ENCODE assay signal across 23 mouse cellular contexts in the genomic region with DNA sequence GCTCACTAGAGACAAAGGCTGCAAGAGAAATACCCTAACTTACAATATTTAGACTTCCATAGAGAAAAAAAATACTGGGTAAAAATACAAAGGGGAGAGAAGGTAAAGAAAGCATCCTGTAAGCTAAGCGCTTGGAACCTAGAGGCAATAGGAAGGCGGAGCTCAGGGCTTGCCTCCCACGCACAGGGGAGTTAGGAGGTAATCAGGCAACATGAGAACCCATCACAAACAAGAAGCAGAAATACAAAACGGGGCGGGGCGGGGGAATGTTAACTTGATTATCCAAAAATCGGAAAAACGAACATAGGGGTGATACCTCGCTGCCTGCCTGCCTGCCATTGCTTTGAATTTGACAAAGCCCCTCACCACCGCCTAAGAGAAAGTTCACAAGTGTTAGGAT. TPM values are rescaled to one million over a fixed set of nuclear protein-coding genes. Genes with fewer than 3 reads are reported as not detected.
DNase-seq lines count a peak whose midpoint lies in the region; ATAC-seq and TF ChIP-seq lines count a peak whose summit lies in the region.
"Had no signal": no experiment of that assay in that cellular context is flagged by ENCODE, and none has a peak within 500 bp of the region (broad histone marks: within the 10 kb centered on the region; RNA-seq: fewer than 3 reads in every experiment).

No protein-coding gene starts in this region.

- H3K4me3 ChIP-seq in embryonic facial prominence, embryonic 13.5 days, result no peak overlapping the region
- H3K4me3 ChIP-seq in embryonic facial prominence, embryonic 10.5 days, result no peak overlapping the region
- H3K4me3 ChIP-seq in kidney, embryonic 14.5 days (ENCODE audit: low read length), result no peak overlapping the region
- no peak overlapping the region for H3K4me3 ChIP-seq in kidney, postnatal 0 days (replicated peaks; ENCODE audit: low read depth, low read length)
- H3K4me3 ChIP-seq in embryonic facial prominence, embryonic 15.5 days (replicated peaks), result no peak overlapping the region
- H3K4me3 ChIP-seq: erythroblast, embryonic 14.5 days; forebrain, embryonic 12.5 days; heart, embryonic 10.5 days; heart, embryonic 13.5 days; hindbrain, embryonic 12.5 days; hindbrain, embryonic 15.5 days had no signal

- peaks cover 25% of the 10 kb centered on the region for H3K36me3 ChIP-seq in embryonic facial prominence, embryonic 13.5 days
- H3K36me3 ChIP-seq in embryonic facial prominence, embryonic 10.5 days (replicated peaks), result peaks cover 95% of the 10 kb centered on the region
- H3K36me3 ChIP-seq in kidney, embryonic 14.5 days (ENCODE audit: control insufficient read depth, insufficient read depth, low read length), result peaks cover 14% of the 10 kb centered on the region
- no peaks in the 10 kb centered on the region for H3K36me3 ChIP-seq in kidney, postnatal 0 days (ENCODE audit: insufficient read depth, low read length)
- H3K36me3 ChIP-seq in embryonic facial prominence, embryonic 15.5 days, result peaks cover 10% of the 10 kb centered on the region; the same call in 1 of the 2 replicates
- H3K36me3 ChIP-seq: hindbrain, embryonic 15.5 days had no signal

- WGBS in embryonic facial prominence, embryonic 13.5 days, result 76% methylated on average over 10 of the region's 10 CpGs
- WGBS in embryonic facial prominence, embryonic 10.5 days, result 92% methylated on average over 10 of the region's 10 CpGs
- 55% methylated on average over 10 of the region's 10 CpGs for WGBS in kidney, embryonic 14.5 days
- 38% methylated on average over 10 of the region's 10 CpGs for WGBS in kidney, postnatal 0 days
- 63% methylated on average over 10 of the region's 10 CpGs for WGBS in embryonic facial prominence, embryonic 15.5 days

- peaks cover 4% of the 10 kb centered on the region; the same call in 1 of the 2 replicates for H3K9me3 ChIP-seq in embryonic facial prominence, embryonic 13.5 days
- peaks cover 4% of the 10 kb centered on the region; the same call in 1 of the 2 replicates for H3K9me3 ChIP-seq in embryonic facial prominence, embryonic 10.5 days
- no peaks in the 10 kb centered on the region for H3K9me3 ChIP-seq in kidney, embryonic 14.5 days (ENCODE audit: control insufficient read depth, low read length)
- H3K9me3 ChIP-seq in kidney, postnatal 0 days (replicated peaks; ENCODE audit: low read length), result no peaks in the 10 kb centered on the region
- no peaks in the 10 kb centered on the region; the same call in 1 of the 2 replicates for H3K9me3 ChIP-seq in embryonic facial prominence, embryonic 15.5 days (replicated peaks)
- H3K9me3 ChIP-seq: forebrain, embryonic 12.5 days; heart, embryonic 10.5 days; hindbrain, embryonic 15.5 days had no signal

- DNase-seq in embryonic facial prominence, embryonic 10.5 days (ENCODE audit: low spot score), result no peak
- no peak for DNase-seq in kidney, adult 9 months
- DNase-seq in kidney, postnatal 0 days (ENCODE audit: low spot score), result peak; percentile 68
- DNase-seq in kidney, adult 11 months, result no peak
- DNase-seq: adrenal gland, adult 8-10 months; adrenal gland, postnatal 25 days; cerebellum, adult 11-12 months; cerebellum, adult 8-10 months; cerebellum, postnatal 10 days; cerebellum, postnatal 36 days; embryo, embryonic 11 days; gastrocnemius, postnatal 14 days had no signal

- peak overlapping the region; percentile 30 for H3K27ac ChIP-seq in embryonic facial prominence, embryonic 13.5 days
- no peak overlapping the region for H3K27ac ChIP-seq in embryonic facial prominence, embryonic 10.5 days (replicated peaks)
- 0 out of 2 replicates have a peak overlapping the region, but pooled peaks have one; percentile 37 for H3K27ac ChIP-seq in kidney, embryonic 14.5 days (ENCODE audit: low read depth, low read length)
- H3K27ac ChIP-seq in kidney, postnatal 0 days, result peak overlapping the region; percentile 76
- 0 out of 2 replicates have a peak overlapping the region, but pooled peaks have one; percentile 28 for H3K27ac ChIP-seq in embryonic facial prominence, embryonic 15.5 days (replicated peaks)
- H3K27ac ChIP-seq: forebrain, embryonic 12.5 days; heart, embryonic 10.5 days; heart, embryonic 13.5 days; hindbrain, embryonic 12.5 days; hindbrain, embryonic 15.5 days had no signal

- no peak overlapping the region for H3K9ac ChIP-seq in embryonic facial prominence, embryonic 13.5 days
- H3K9ac ChIP-seq in kidney, embryonic 14.5 days (ENCODE audit: low read depth, low read length), result no peak overlapping the region
- no peak overlapping the region for H3K9ac ChIP-seq in kidney, postnatal 0 days (ENCODE audit: low read depth, low read length)
- H3K9ac ChIP-seq in embryonic facial prominence, embryonic 15.5 days, result no peak overlapping the region
- H3K9ac ChIP-seq: forebrain, embryonic 12.5 days; heart, embryonic 13.5 days; hindbrain, embryonic 12.5 days; hindbrain, embryonic 15.5 days had no signal

- H3K4me1 ChIP-seq in embryonic facial prominence, embryonic 13.5 days, result peaks cover 30% of the 10 kb centered on the region
- peaks cover 23% of the 10 kb centered on the region for H3K4me1 ChIP-seq in embryonic facial prominence, embryonic 10.5 days
- peaks cover 33% of the 10 kb centered on the region; the same call in 1 of the 2 replicates for H3K4me1 ChIP-seq in kidney, embryonic 14.5 days (ENCODE audit: control insufficient read depth, insufficient read depth, low read length)
- peaks cover 14% of the 10 kb centered on the region; the same call in 1 of the 2 replicates for H3K4me1 ChIP-seq in kidney, postnatal 0 days (replicated peaks; ENCODE audit: insufficient read depth, low read length)
- peaks cover 23% of the 10 kb centered on the region for H3K4me1 ChIP-seq in embryonic facial prominence, embryonic 15.5 days
- H3K4me1 ChIP-seq: hindbrain, embryonic 15.5 days had no signal

- H3K27me3 ChIP-seq in embryonic facial prominence, embryonic 13.5 days, result no peaks in the 10 kb centered on the region
- no peaks in the 10 kb centered on the region for H3K27me3 ChIP-seq in embryonic facial prominence, embryonic 10.5 days (replicated peaks; ENCODE audit: low read depth, poor library complexity, severe bottlenecking)
- H3K27me3 ChIP-seq in kidney, embryonic 14.5 days (ENCODE audit: control insufficient read depth, insufficient read depth, low read length), result no peaks in the 10 kb centered on the region
- H3K27me3 ChIP-seq in kidney, postnatal 0 days (ENCODE audit: insufficient read depth, low read length), result no peaks in the 10 kb centered on the region
- H3K27me3 ChIP-seq in embryonic facial prominence, embryonic 15.5 days, result no peaks in the 10 kb centered on the region
- H3K27me3 ChIP-seq: forebrain, embryonic 12.5 days; heart, embryonic 13.5 days; hindbrain, embryonic 12.5 days; hindbrain, embryonic 15.5 days had no signal

- no peak for TF ChIP-seq CTCF in kidney, postnatal 0 days (IDR thresholded peaks at IDR 0.05; ENCODE audit: low read depth)

- H3K4me2 ChIP-seq in embryonic facial prominence, embryonic 13.5 days, result no peak overlapping the region
- no peak overlapping the region for H3K4me2 ChIP-seq in kidney, embryonic 14.5 days (replicated peaks; ENCODE audit: low read depth, low read length)
- H3K4me2 ChIP-seq in kidney, postnatal 0 days (ENCODE audit: low read length), result peak overlapping the region; percentile 21; the same call in 1 of the 2 replicates
- H3K4me2 ChIP-seq in embryonic facial prominence, embryonic 15.5 days (replicated peaks), result 0 out of 2 replicates have a peak overlapping the region, but pooled peaks have one; percentile 2
- H3K4me2 ChIP-seq: forebrain, embryonic 12.5 days; heart, embryonic 13.5 days; hindbrain, embryonic 12.5 days; hindbrain, embryonic 15.5 days had no signal

- ATAC-seq in embryonic facial prominence, embryonic 13.5 days (ENCODE audit: insufficient number of reproducible peaks, insufficient read depth, low FRiP score, low TSS enrichment, low read depth), result no peak
- ATAC-seq in kidney, embryonic 14.5 days (ENCODE audit: low FRiP score, low TSS enrichment), result no peak
- no peak for ATAC-seq in kidney, postnatal 0 days (replicated peaks; ENCODE audit: low FRiP score, low read depth)
- ATAC-seq in embryonic facial prominence, embryonic 15.5 days (ENCODE audit: insufficient number of reproducible peaks, low FRiP score, low TSS enrichment, low read depth), result no peak
- ATAC-seq: activated CD4-positive, CD25-positive, alpha-beta regulatory T cell, adult 4 months; forebrain, embryonic 16.5 days had no signal

RNA-seq across cellular contexts. Expression of gene E2f3, which starts 31.1 kb away (rescaled TPM):
- polyA plus RNA-seq in embryonic facial prominence, embryonic 13.5 days (2015; fragmentation: Nextera tagmentation; extraction: Ambion mirVana), result 12.5 and 13.1 TPM in 2 replicates
- 23.1 and 23.8 TPM in 2 replicates for polyA plus RNA-seq in embryonic facial prominence, embryonic 10.5 days (2016; fragmentation: Nextera tagmentation; extraction: Ambion mirVana)
- 11.7 and 17.7 TPM in 2 replicates for polyA plus RNA-seq in kidney, embryonic 14.5 days (2014; fragmentation: Nextera tagmentation; extraction: Ambion mirVana)
- polyA plus RNA-seq in kidney, postnatal 0 days (2015; fragmentation: Nextera tagmentation; extraction: Ambion mirVana), result 8.2 and 9.2 TPM in 2 replicates
- polyA plus RNA-seq in embryonic facial prominence, embryonic 15.5 days (2015; fragmentation: Nextera tagmentation; extraction: Ambion mirVana), result 9.7 and 10.1 TPM in 2 replicates

Comparison
In these comparisons a context has a peak if more than half of its experiments do, and no peak if none do; other contexts are left out.
1. H3K4me2 ChIP-seq: peak in kidney, postnatal 0 days (single experiment) and embryonic facial prominence, embryonic 15.5 days (single experiment); none in embryonic facial prominence, embryonic 13.5 days (single experiment) and kidney, embryonic 14.5 days (single experiment).